Mouse (Mus musculus): ENCODE measurements at regions not wholly inside any gene's neighbourhood (a gene's known extent, or its start where the extent isn't known, plus 50 kb on each side); places are given as distances from the start of the nearest gene placed in this dataset.

DNA sequence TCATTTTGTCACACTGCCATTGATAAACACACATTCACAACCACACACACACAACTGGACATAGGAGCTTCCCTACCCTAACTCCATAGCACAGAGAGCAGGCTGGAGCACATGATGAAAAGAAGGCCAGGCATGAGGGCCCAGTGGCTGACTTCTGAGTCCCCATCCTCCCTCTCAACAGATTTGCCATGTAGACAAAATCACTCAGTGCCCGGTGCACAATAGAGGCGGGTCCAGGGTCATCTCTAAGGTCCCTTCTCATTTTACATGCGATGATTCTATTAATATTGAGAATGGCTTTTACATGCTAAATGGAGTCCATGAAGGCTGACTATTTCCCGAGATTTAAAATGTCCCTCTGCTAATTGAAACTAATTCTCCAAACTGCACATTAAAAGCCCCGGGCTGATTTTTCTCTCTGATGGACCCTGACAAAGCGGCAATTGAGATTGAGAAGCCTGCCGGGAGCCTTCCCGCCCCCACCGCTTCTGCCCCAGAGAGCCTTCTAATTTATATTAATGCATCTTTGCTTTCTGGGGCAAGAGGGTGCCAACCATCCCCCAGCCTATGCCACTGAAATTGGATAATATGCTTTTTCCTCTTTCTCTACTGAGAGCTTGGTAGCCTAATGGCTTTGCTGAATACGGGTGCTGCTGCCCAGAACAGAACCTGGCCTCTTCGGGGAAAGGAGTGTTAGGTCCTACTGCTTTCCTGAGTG is 252.7 kb upstream of the Dio3 start:
- DNase-seq (ENCODE audit: low spot score in 2 of 2) = no peak

DNA sequence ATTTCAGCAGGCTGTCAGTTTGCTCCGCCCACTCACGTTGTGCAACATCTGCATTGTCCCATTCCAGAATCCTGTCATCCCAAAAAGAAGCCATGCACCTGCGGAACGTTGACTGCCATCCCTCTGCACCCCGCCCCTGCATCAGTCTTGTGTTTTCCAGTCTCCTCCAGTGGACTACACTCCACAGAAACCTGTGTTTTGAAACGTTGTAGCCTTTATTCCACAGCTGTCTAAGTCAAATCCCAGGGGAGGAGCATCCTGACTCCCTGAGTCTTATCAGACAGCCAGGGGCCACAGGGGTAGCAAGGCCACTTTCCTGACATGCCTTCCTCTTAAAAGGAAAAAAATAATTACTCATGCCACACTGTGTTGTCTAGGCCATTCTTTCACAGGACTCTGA is 251.5 kb upstream of the Dio3 start:
- DNase-seq (ENCODE audit: low spot score in 2 of 2) = no peak

DNA sequence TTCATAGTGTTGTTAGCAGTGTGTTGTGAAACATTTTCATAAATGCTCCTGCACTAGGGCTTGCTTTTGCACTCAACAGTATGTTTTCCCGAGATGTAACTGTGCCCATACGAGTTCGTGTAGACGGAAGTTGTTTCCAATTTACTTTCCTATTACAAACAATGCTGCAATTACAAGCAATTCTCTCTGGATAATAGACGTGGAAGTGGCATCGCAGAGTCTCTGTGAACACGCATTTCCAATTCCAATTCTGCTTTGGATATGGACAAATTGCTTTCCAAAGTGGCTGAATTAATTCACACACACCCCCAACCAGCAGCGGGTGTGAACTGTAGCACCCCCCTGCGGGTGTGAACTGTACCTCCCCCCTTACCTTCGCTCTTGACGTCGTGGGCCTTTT is 250.9 kb upstream of the Dio3 start:
- DNase-seq (ENCODE audit: low spot score in 2 of 2) = no peak

DNA sequence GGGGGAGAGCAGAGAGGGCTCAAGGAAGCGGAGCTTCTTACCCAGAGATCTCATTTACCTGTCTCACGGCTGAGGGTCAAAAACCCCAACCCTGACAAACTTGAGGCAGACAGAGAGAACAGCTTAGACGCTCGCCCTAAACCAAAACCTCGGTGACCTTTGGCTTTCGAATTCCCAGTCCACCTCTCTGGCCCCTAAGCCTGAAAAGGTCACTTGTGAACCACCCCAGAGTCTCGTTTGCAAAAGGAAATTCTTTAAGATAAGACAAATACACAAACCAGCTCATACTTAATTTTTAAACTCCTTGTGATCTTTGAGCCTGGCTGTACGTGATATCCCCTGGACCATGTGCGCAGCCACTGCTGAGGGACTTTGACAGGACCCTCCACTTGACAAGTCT is 250.2 kb upstream of the Dio3 start:
- no peak for DNase-seq (ENCODE audit: low spot score in 2 of 2)

DNA sequence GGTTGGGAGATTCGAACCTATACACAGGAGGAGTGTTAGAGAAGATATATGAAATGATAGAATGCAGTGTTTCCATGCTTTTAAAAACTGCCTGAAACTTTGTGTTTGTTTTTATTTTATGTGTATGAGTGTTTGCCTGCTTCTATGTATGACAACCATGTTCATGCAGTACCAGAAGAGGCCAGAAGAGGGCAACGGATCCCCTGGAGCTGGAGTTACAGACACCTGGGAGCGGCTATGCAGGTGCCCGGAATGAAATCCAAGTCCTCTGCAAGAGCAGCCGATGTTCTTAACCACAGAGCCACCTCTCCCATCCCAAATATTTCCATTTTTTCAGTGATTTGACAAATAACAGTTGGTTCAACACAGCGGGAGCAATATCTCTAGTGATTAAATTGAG is 247.5 kb upstream of the Dio3 start:
- no peak for DNase-seq (ENCODE audit: low spot score in 2 of 2)

DNA sequence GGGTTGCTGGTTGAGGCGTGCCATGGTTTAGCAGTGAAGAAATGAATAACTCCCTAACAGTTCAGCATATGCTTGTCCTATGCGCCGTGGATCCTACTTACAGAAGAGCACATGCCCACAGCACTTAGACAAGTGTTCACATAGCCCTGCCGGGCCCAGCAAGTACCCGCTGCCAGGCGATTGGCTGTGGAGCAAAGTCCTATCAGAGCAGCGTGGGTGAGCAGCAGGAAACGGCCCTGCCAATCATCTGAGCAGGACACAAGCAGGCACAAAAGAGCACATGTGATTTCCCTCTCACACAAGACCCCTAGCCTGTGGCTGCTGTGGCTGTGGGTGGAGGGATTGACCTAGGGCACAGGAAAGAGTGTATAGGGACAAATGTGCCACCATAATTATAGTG is 243.7 kb upstream of the Dio3 start:
- no peak for DNase-seq (ENCODE audit: low spot score in 2 of 2)

DNA sequence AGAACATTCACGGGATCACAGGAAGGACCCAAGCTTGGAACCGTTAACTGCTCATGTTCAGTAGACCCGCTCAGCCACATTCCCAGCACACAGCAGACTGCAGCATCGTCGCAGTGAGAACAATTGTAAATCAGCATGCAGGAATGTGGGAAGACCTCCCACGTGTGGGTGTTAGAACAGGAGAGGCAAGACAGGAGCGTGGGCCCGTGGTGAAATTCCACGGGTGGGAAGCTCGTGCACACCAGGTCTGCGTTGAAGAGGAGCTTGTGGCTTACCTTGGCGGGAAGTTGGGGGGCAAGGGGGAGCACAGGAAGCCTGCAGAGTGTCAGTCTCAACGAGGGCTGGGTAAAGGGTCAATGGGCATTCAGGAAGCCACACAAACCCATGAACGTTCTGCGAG is 238.2 kb upstream of the Dio3 start:
- DNase-seq (ENCODE audit: low spot score in 2 of 2) = no peak

DNA sequence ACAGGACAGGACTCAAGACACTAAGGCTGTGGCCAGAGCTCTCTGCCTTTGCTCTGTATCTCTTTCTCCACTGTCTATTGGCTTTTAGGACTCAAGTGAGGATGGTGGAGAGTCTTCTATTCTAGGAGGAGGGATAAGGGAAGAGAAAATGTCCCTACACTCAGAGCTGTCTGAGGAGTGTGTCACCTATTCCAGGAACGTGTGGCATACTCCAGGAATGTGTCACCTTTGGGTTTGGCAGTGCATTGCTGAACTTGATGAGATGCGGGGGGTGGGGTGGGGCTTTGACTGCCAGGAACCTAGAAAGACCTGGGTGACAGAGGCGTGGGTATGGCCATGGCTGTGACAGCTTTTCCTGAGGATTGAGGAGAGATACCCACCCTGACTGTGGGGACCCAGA is 237.1 kb upstream of the Dio3 start:
- DNase-seq (ENCODE audit: low spot score in 2 of 2) = no peak

DNA sequence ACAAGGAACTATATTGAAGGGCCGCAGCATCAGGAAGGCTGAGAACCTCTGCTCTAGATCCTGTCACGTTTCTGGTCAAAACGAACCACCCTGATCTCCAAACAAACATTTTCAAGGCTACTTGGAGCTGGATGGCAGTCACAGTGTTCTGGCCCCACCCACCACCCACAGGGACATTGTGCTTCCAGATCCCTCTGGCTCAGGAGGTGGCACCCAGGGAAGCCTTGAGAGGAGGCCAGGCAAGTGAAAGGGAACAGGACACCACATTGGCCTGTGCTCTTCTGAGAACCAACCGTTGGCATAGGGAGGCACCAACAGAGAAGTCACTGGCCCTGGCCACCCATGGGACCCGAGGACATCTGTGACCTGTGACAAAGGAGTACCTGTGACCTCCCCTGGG is 234.6 kb upstream of the Dio3 start:
- no peak for DNase-seq (ENCODE audit: low spot score in 2 of 2)

DNA sequence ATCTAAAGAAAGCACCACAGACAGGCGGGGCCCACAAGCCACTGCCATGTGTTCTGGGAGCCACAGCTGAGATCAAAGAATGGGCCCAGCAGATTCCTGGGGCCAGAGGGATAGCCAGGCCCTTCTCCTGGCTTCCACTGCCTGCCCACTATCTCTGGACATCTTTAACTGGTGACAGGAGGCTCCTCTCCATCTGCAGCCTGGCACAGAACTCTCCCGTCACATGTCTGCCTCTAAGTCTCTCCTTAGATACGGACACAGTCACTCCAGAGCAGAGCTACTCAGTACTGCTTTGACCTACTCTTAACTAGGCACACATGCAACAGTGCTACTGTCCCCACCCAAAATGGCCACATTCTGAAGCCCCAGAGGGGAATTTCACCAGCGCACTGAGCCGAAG is 234.1 kb upstream of the Dio3 start:
- no peak for DNase-seq (ENCODE audit: low spot score in 2 of 2)

DNA sequence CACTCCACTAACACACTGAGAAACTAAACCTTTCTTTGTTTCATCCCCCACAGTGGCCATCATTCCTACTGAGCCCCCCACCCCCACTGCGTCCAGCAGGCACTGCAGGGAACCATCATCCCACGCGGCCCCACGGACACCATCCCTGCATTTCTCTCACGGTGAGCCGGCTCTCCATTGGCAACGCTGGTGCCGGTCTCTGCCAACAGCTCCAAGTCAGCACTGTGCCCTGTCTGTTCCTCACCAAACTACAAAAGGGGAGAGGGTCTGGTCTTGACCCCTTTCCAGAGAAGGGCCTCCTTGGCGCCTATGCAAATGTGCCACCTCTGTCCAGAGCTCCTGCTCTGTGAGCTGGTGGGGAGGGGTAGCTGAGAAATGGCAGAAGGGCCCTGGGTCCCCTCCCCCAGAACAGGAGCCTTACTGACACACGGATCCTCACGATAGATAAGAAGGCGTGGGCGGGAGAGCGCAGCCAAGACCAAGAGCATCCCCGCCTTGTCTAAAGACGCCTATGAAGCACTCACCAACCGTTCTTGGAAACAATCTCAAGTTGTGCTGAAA is 233.0 kb upstream of the Dio3 start:
- DNase-seq (ENCODE audit: low spot score in 2 of 2) = peak in 1 of 2 experiments; percentile 16

DNA sequence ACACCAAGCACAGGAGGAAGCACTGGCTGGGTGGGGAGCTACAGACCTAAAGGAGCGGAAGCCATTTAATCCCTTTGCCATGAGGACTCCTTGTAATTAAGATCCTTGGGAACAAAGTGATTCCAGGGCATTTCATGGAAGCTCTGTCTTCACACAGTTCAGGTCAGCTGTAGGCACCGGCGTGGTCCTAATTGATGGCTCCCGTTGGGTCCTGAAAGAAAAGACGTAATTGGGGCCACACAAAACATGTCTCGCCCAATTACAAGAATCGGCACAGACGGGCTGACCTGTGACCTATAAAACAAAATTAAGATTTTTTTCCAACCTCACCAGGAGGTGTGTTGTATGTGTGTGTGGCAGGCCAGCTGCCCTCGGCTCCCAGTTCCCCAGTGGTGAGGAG is 232.3 kb upstream of the Dio3 start:
- DNase-seq (ENCODE audit: low spot score in 2 of 2) = no peak

DNA sequence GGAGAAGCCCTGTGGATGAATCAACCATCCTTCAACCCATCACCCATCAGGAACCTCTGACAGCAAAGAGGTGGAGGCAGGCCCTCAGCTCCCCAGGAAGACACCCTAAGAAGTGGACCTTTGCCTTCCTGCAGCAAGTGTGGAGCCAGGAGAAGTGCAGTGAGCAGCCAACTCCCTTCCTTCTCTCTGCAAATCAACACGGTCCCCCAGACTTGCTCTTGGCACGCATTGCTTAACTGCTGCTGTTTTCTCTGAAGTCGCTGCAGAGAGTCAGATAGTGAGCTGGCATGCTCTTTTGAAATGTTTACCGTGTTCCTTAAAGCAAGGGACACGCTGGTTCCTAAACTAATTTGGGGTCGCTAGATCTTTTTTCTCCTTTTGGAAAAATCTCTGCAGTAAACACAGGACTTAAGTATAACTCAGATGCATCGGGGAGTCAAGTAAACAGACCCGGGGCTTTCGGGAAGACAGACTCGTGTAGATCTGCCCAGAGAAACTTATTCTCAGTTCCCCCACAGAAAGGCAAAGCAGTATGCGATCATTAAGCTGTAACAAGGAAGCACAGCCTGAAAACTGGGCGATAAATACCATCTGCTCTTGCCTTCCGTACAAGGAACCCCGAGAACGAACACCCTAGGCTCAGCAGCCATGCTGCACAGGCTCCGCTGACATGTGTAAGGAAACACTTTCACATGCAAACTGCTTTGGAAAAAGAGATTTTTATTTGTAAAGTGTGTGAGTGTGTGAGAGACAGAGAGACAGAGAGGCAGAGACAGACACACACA is 231.2 kb upstream of the Dio3 start:
- DNase-seq (ENCODE audit: low spot score in 2 of 2) = no peak

DNA sequence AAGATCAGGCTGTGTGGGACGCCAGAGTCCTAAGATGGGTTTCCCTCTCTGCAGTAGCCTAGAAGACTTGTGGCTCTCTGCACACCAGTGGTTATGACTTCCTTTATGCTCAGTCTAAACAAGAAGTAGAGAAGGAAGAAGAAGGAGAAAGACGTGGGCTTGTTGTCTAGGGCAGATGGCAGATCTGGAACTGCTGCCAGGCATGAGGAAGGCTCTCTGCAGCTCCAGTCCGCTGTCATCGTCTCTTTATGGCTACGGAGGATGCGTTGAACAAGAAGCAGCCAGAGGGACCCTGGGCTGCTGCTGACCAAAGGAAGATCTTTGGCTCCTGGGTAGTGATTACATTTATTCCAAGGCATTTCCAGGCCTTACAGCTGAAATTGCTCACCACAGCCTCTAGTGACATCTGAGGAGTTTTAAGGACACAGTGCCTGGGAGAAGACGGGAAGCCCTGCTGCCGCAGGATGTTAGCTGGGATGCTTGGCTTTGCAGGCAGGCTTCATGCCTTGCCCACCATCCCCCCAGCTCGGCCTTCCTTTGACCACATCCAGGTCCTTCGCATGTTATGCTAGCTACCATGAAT is 229.6 kb upstream of the Dio3 start:
- no peak for DNase-seq (ENCODE audit: low spot score in 2 of 2)

DNA sequence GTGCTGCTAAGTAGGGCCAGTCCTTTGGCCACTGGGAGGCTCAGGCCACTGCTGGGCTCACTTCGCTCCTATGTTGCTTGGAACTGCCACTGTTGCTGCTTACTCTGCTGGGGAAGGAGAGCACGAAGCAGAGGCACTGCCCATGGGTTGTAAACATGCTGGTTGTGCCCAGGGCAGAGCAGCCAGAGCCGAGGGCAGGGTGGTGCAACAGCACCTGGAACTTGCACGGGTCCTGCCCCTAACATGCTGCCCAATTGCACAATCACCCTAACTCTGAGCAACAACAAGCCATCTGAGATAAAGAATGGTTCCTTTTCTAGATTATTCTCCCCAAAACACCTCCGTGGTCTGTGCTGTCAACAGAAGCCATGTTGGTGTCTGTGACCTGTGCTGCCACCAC is 219.5 kb upstream of the Dio3 start:
- no peak for DNase-seq (ENCODE audit: low spot score in 2 of 2)

DNA sequence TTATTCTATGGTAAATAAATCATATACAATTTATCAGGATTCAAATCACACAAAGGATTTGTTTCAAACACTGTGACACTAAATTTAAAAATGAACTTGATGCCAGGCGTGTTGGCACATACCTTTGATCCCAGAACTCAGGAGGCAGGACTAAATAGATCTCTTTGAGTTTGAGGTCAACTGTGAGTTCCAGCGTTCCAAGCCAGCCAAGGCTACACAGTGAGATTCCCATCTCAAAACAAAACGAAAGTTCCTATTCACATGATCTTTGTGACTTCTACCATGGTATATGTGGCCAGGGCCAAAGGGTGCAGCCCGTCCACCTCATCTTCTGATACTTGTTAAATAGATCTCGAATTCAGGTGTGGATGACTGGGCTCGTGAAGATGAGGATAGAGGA is 216.9 kb upstream of the Dio3 start:
- no peak for DNase-seq (ENCODE audit: low spot score in 2 of 2)

DNA sequence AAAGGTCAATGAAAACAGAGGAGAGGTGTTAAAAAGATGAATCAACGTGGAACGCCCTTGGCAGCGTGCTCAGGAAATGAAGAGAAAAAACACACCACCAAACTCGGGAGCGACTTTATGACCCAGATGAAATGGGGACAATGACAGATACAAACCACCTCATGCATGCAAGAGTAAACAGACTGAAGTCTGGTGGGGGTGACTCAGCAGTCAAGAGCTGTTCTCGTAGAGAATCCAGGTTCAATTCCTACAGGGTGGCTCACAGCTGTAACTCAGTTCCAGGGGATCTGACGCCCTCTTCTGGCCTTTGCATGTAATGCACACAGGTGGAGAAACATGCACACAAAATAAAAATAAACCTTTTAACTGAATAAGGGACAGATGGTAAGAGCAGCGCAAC is 215.9 kb upstream of the Dio3 start:
- no peak for DNase-seq (ENCODE audit: low spot score in 2 of 2)

DNA sequence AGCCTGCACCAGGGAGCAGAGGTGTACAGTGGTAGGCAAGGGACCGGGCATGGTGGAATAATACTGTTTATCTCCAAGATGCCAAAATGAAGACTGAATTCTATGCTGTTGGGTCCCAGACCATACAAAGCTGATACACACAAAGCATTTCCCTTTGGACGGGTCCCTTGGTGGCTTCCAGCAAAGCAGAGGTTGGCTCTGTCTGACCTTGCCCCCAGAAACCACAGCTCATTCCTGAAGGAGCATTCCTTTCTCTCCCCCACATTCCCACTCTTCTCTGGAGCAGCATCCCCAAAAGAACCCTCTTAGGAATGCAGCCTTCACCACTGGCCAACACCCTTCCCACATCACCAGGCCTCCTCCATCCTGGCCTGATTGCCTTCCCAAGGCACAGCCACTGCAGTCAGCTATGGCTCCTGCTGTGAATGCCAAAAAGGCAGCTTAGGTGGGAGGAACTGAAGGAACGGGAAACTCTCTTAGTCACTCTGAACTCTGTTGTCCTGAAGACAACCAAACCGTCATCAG is 212.4 kb upstream of the Dio3 start:
- no peak for DNase-seq (ENCODE audit: low spot score in 2 of 2)

DNA sequence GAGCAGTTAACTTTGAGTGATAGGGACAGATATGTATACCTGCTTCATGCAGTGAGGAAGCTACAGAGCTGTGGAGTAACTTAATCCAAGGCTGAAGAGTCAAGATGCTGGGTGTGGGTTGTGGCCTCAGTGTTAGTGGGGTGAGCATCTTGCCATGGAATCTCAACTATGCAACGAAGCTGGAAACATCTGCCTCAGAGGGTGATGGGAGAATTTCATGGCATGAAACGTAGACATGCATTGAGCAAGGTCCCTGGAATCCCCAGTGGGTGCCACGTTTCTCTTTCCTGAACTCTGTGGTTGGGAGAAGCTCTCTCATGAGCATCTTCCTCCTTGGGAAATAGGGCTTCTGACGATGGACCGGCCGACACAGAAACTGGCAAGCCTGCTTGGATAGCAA is 208.4 kb upstream of the Dio3 start:
- no peak for DNase-seq (ENCODE audit: low spot score in 2 of 2)

DNA sequence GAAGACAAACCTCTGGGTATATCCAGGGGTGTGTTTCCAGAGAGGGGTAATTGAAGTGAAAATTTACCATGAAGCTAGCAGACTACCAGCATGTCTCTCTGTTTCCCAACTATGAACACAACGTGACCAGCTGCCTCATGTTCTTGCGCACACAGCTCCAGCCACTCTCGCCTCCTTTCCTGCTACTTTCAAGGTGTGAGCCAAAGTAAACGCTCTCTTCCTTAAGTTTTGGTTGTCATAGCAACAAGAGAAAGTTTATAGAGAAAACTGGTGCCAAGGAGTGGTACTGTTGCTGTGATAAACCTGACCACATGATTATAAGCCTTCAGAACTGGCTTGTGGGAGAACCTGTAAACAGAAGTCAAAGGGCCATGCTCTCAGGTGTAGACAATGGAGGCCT is 207.0 kb upstream of the Dio3 start:
- DNase-seq (ENCODE audit: low spot score in 2 of 2) = no peak

DNA sequence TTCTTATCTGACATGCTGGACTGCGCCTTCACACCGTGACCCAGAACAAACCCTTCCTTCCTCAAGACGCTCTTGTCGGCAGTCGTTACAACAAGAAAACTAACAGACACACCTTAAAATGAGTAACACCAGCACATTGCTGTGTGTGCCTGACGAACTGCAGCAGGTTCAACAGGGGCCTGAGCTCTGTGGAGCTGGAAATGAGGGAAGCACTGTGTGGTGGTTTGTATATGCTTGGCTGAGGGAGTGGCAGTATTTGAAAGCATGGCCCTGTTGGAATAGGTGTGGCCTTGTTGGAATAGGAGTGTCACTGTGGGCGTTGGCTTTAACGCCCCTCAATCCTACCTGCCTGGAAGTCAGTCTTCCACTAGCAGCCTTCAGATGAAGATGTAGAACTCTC is 203.9 kb upstream of the Dio3 start:
- no peak for DNase-seq (ENCODE audit: low spot score in 2 of 2)

DNA sequence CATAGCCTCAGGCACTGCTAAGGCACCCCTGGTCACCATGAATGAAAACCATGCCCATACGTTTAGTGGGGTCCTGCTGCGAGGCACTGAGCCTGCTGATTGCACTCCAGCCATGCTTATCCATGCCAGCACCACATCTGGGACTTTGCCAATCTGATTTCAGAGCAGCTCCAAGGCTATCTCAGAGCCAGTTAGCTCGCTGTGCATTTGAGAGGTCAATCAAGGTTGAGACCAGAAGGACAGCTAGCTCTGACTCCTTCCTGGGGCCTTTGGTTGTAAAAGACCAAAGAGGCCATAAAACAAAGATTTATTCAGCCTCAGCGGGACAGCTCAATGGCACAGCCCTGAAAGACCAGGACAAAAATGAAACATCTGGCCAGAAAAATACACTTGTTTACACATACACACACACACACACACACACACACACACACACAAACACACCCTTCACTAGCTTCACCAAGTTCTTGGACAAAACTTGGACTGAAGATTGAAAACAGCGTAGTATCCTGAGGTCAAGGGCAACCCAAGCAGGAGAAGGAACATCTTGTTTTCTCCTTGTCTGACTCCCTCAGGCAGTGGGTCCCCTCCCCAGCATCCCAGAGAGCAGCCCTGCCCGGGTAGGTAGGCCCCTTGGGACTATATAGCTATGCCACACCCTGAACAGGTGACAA is 201.5 kb upstream of the Dio3 start:
- no peak for DNase-seq (ENCODE audit: low spot score in 2 of 2)

Measured in cerebellum, postnatal 4 days (tissue).